In genomic region chr8:124196797-124197196, GRCm38 (mm10) we compare ENCODE assay signal across 13 mouse cellular contexts. TPM values are rescaled to one million over a fixed set of nuclear protein-coding genes. Genes with fewer than 3 reads are reported as not detected.
DNase-seq lines count a peak whose midpoint lies in the region; ATAC-seq and TF ChIP-seq lines count a peak whose summit lies in the region.
"Had no signal": no experiment of that assay in that cellular context is flagged by ENCODE, and none has a peak within 500 bp of the region (broad histone marks: within the 10 kb centered on the region; RNA-seq: fewer than 3 reads in every experiment).

No protein-coding gene starts in this region.

- no peak overlapping the region for H3K9ac ChIP-seq in stomach, postnatal 0 days (ENCODE audit: low read length)
- H3K9ac ChIP-seq: neural tube, embryonic 15.5 days had no signal

- peak overlapping the region; percentile 43; the same call in 1 of the 2 replicates for H3K27ac ChIP-seq in gastrocnemius, adult 2 months
- H3K27ac ChIP-seq in stomach, postnatal 0 days (replicated peaks): peak overlapping the region; percentile 30; the same call in 1 of the 2 replicates
- H3K27ac ChIP-seq: hindbrain, postnatal 0 days; neural tube, embryonic 15.5 days had no signal

- peaks cover 3% of the 10 kb centered on the region; the same call in 1 of the 2 replicates for H3K4me1 ChIP-seq in stomach, postnatal 0 days (replicated peaks; ENCODE audit: control insufficient read depth, insufficient read depth)

- H3K9me3 ChIP-seq in stomach, postnatal 0 days (ENCODE audit: control insufficient read depth, low read length): no peaks in the 10 kb centered on the region
- H3K9me3 ChIP-seq: neural tube, embryonic 15.5 days had no signal

- 25% methylated on average over 5 of the region's 5 CpGs for WGBS in stomach, postnatal 0 days

- DNase-seq in gastrocnemius, adult 2 months: no peak
- DNase-seq in gastrocnemius, postnatal 4 days (ENCODE audit: low spot score in 2 of 2): no peak
- peak; percentile 11 for DNase-seq in thymus, postnatal 4 days
- no peak for DNase-seq in thymus, postnatal 10 days (ENCODE audit: low spot score in 2 of 2)
- DNase-seq in forelimb bud, embryonic 11.5 days (ENCODE audit: low read depth, low spot score): peak; percentile 18
- DNase-seq in stomach, postnatal 0 days (ENCODE audit: low spot score): no peak
- no peak for DNase-seq in cerebellum, adult 9-11 months
- no peak for DNase-seq in lung, postnatal 10 days
- DNase-seq: cerebellum, adult 8-10 months; liver; thymus, adult 2 months had no signal

- intact Hi-C loops in gastrocnemius, adult 2 months (cut with DNase I): no loop called here

- no peak overlapping the region for H3K4me2 ChIP-seq in stomach, postnatal 0 days (replicated peaks; ENCODE audit: low read depth)
- H3K4me2 ChIP-seq: neural tube, embryonic 15.5 days had no signal

- H3K27me3 ChIP-seq in stomach, postnatal 0 days (ENCODE audit: control insufficient read depth, insufficient read depth, low read length): no peaks in the 10 kb centered on the region
- H3K27me3 ChIP-seq: neural tube, embryonic 15.5 days had no signal

- ATAC-seq in stomach, postnatal 0 days (ENCODE audit: low FRiP score, low TSS enrichment): no peak
- ATAC-seq: hindbrain, postnatal 0 days had no signal

- H3K36me3 ChIP-seq in stomach, postnatal 0 days (ENCODE audit: control insufficient read depth, insufficient read depth, low read length): no peaks in the 10 kb centered on the region
- H3K36me3 ChIP-seq: neural tube, embryonic 15.5 days had no signal

- TF ChIP-seq CTCF in gastrocnemius, adult 2 months (IDR thresholded peaks at IDR 0.05): no peak
- no peak for TF ChIP-seq CTCF in stomach, postnatal 0 days (IDR thresholded peaks at IDR 0.05; ENCODE audit: low read depth)

- H3K4me3 ChIP-seq in gastrocnemius, adult 2 months: no peak overlapping the region
- H3K4me3 ChIP-seq in stomach, postnatal 0 days (ENCODE audit: low read depth, low read length): no peak overlapping the region
- H3K4me3 ChIP-seq: neural tube, embryonic 15.5 days had no signal

- no peak for TF ChIP-seq EP300 in stomach, postnatal 0 days (optimal IDR thresholded peaks at IDR 0.05)

RNA-seq across cellular contexts. Expression of gene Galnt2, which starts 34.4 kb away (rescaled TPM):
- total RNA-seq in gastrocnemius, adult 2 months (2021): 10 to 100 TPM; 35.6 to 37.2 TPM
- 10 to 100 TPM; 47.4 to 54.6 TPM for total RNA-seq in gastrocnemius, postnatal 4 days (2021)
- 48.6 and 48.9 TPM in 2 replicates for polyA plus RNA-seq in stomach, postnatal 0 days (2015; fragmentation: Nextera tagmentation; extraction: Ambion mirVana)

Comparison
In these comparisons a context has a peak if more than half of its experiments do, and no peak if none do; other contexts are left out.
1. DNase-seq: peak in thymus, postnatal 4 days (single experiment) and forelimb bud, embryonic 11.5 days (single experiment); none in gastrocnemius, adult 2 months (single experiment), gastrocnemius, postnatal 4 days (0 of 2), thymus, postnatal 10 days (0 of 2), stomach, postnatal 0 days (single experiment), cerebellum, adult 9-11 months (single experiment) and lung, postnatal 10 days (single experiment).